Mouse (Mus musculus) embryo, embryonic 9.5 days (tissue): Measurements from ENCODE around the gene Unc5c.

Experiments
- DNase-seq: peaks from one replicate; pipeline ENCODE4 v3.0.0-alpha.2; 2017; ENCODE audit errors: extremely low spot score

The Unc5c gene

GRCm38 (mm10) chr3:141465104-141465705, at the start of gene Unc5c:
Unc5c (plus strand) TSS chr3:141465216.
- peak; percentile 83 for DNase-seq

- no peak for DNase-seq
These were observed 7.5 kb upstream of the Unc5c start for GRCm38 (mm10) chr3:141457475-141457874.

DNA sequence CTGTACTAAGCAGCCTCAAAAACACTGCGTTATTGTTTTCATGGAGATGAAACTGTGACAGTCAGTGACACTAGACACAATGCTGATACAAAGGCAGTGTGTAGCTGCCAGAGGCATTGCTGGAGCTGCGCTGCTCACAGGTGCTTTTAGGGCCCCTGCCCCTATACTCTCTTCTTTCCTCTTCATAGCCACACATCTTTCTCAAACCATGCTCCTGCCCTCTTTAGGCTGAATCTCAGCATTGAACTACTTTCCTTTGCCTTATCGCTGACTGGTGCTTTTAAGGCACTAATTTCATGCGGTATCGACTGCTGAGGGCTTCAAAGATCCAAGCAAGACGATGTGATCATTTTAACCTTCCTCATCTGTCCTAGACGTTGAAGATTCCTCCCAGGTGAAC, 2.5 kb upstream of the Unc5c start:
- DNase-seq = no peak

DNA sequence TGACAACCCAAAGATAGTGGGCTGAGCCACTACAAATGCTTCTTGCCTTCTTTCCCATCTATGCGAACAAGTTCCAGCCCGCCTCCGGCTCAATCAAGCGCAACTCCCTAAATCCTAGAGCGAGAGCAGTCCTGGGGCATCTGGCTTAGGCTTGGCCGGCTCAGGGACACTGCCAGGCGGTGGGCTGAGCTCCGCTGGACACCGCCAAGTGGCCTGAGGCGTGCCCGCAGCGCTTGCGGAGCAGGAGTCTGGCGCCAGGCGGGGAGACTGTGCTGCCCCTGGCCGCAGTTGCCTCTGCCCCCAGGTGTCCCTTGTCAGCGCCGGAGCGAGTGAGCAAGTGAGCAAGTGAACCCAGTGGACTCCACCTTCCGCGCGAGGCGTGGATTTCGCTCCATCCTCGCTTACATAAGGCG, 319 bp upstream of the Unc5c start:
- DNase-seq = peak; percentile 76

DNA sequence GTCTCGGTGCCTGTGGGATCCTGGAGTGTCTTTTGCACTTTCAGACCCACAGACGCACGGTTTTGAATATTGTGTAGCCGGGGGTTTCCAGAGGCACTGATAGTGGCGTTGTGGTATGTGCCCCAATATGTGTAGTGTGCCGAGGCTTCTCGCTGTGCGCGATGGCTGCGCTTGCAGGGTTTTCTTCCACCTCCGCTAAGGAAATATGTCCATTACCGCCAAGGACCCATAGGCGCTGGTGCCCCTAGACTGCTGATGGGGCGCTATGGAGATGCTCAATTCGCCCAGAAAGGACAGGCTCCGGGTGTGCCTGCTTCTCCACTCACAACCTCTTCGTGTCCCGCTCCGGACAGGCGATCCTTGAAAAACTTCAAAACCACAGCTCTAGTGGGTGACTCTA, 1.0 kb downstream of the Unc5c start:
- DNase-seq = peak; percentile 53

GRCm38 (mm10) chr3:141466727-141467335, 1.8 kb downstream of the Unc5c start:
- peak; percentile 40 for DNase-seq

DNA sequence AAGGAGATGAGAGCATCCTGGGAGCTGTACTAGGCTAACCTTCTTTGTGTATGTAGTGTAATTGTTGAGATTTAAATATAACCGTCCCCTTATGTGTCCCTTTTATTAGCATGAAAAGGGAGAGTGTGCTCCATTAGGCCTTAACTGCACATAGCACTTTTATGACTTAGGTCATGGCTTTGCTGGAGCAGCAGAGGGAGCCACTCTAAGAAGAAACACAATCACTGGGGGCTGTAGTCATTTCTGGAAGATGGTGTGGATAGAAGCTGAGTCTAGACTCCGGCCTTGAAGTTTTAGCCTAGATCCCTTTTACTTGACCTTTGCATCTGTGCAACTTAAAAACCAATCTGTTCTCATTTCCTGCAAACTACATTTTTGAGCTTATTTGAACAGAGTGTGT, 4.3 kb downstream of the Unc5c start:
- no peak for DNase-seq

DNA sequence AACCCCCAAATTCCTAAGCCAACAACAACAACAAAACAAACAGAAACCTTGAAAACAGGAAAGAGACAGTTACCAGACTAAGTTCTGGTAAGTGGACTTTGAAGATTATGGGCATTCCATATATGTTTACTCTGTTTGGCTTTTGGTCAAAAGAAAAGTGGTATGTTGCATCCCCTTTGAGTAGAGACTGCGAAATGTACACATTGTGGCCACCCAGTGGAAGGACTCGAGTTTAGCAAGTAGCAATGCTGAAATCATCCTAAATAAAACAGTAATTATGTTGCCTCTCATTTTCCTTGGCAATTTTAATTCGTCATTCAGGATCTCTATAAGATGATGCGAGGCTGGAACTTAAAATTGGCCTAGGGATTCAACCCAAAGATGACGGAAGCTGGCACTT, 8.2 kb downstream of the Unc5c start:
- DNase-seq = no peak

DNA sequence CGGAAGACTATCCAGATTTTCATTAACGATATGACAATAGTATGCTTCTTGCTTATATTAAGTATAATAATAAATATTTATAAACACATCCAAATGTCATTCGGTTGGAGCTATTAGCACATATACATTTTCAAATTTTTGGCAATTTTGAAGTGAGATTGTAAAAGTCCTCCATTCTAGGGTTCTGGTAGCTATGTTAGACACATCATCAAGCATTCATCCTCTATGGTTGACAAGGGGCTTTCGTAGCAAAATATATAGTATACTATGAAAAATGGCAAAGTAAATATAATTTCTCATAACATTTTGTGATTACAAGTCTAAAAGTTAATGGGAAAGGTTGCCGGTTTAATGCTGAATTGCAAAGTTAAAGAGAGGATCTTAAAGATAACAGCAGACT, 10.4 kb downstream of the Unc5c start:
- no peak for DNase-seq

DNA sequence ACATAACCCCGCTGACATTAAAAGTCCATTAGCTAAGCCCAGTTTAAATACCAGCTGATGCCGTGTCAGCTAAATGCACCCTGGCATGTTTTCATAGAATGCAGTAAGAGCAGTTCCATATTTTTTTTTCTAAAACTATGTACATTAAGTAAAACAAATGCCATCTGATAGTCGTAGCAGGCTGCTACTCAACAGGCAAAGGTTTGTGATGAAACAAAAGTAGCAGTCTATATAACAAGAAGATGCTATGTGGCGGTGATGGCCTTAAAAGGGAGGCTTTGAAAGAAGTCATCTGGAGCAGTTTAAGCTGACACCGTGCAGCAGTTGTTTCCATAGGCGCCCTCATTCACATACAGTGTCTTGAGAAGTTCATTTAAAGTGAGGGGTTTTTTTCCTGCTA, 10.9 kb downstream of the Unc5c start:
- no peak for DNase-seq

DNA sequence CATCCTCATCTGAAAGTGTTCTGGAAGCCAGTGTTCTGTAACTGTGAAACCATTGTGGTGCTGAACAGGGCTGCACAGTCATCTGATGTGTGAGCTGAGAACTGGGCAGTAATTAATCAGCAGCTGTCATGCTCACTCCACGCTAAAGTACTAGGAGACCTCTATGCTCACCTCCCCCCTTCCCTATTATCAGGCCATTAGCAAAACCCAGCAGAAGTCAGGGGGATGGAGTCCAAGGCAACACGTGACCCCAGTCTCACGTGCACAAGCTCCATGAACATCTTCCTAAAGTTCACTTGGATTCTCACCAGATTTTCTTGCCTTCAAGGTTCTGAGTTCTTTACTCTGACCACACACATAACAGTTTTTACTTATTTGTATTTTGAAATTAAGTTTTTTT, 11.7 kb downstream of the Unc5c start:
- DNase-seq = no peak

DNA sequence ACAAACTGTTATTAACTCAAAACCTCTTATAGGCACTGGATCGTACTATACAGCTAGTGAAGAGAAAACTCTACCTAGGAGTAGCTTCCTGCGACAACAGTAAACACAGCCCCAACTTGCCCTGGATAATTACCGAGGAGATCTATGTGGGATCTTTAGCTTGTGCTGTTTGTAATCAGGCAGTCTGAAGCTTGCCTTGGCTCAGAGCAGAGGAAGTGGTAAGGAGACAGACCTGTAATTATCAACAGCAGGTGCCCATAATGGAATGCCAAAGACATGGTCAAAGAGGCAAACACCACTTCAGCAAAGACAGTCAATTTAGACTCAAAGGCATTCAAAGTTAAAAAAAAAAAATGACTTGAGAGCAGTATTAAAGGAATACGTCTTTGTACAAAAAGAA, 17.4 kb downstream of the Unc5c start:
- DNase-seq = no peak

- DNase-seq = no peak
These were observed 18.8 kb downstream of the Unc5c start for GRCm38 (mm10) chr3:141483665-141484431.

DNA sequence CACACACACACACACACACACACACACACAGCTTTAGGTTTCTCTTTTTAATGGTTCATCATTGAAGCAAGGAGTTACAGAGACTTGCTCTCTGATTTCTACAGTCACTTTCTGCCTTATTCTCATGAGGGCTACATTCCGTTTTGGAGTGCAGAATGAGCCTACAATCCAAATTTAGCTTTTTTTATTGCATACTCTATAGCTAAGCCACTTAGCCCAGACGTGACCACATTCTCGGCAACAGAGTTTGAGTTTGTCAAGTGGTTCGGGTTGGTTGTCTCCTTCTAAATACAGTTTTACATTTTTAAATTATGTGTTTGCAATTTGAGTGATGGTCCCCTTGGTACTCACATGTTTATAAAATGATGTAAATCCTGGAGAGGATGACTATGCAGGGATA, 20.2 kb downstream of the Unc5c start:
- no peak for DNase-seq

DNA sequence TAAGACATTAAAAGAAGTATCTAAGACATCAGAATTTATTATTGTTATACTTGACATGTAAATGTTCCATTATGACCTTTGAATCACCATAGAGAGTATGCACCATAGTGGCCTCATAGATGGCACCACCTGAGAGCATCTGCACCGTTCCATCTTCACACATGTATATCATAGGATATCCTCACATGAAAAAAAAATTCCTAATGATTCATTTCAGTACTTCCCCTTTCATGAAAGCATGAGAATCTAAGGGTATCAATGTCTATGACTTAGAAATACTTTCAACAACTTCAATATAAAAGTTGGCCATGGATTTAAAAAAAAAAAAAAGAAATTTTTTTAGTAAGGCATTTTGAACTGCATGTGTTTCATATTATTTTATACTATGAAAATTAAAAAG, 25.6 kb downstream of the Unc5c start:
- no peak for DNase-seq

DNA sequence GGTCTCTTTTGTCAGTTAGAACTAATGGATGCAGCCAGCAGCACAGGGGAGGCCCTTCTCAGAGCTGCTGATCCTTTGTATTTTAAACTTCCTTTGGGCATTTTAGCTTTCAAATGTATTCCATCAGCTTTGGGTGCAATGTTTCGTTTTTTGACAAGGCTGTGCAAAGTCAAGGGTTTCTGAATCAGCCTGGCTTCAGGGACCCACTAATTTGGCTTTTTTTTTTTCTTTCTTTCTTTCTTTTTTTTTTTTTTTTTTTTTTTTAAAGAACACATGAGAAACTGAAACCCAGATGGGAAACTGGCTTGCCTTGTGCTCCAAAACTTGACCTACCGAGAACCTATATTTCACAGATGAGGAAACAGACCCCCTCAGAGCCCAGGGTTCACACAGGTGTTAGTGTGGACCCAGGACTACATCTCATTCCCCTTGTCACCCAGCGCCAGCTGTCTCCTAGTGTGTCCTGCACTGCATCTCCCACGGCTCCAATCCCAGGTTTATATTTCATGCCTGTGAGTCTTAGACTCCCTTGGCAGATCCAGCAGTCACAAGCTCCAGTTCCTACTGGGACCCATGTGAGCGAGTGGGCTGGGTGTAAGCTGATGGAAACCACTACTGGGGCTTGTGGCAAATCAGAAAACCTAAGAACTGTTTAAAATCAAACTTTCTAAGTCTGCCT, 26.4 kb downstream of the Unc5c start:
- no peak for DNase-seq

DNA sequence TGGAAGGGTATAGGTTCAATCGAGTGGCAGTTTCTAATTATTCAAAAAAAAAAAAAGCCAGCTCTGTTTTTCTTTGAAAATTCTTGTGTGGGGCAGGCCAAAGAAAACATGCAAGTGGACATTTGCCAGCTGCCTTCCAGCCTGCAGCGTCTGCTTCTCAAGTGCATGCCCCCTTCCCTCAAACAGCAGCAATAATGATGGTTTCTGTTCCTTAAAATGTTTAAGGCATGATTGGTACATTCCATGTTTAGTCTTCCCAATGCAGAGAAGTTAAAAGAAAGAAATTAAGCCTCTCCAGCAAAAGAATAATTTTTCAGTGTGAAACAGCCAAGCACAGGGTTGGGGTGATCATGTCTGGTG, 26.9 kb downstream of the Unc5c start:
- DNase-seq = no peak

DNA sequence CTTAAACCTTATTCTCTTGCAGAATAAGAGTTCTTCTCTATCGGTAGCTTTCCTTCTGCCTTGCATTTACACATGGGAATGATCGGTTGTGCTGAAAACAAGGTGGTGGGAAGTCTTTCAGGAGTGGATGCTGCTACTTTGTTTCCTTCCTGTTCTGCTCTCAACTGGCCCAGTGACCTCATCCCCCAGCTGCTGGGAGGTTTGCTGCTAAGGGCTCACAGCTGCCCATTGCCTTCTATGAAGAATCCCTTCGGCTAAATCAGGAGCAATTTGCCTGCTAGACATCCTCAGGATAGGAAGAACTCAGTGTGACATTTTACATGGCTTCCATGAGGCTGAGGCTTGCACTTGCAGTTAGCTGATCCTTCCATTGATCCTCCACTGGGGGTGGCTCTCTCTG, 28.0 kb downstream of the Unc5c start:
- no peak for DNase-seq

DNA sequence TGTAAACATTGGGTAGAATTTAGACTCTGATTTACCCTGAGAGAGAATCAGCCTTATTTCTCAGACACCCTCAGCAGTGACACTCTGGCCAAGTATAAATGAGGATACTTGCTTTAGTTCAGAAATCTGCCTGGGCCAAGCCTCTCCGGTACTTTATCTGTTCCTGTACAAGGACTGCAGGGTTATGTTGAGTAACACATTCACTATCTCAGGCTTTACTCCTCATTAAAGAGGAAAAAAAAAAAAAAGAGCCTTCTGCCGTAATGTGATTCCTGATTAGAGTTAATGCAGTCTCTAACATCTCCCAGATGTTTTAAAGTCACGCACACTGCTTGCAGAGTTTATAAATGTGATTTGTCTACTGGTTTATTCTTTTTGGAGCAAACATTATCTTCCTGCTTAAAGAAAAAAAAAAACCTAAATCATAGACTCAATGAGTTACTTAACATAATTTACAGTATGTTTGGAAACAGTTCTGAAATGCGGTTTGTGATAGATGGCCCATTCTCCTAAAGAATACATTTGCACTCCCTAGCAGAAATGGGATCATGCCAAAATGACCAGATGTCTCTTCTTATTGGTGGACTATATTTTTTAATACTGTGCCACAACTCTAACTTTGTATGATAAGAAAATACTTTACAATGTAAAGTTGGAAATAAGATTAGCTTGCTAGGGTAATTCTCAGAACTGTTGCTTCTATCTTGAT, 33.5 kb downstream of the Unc5c start:
- DNase-seq = no peak

DNA sequence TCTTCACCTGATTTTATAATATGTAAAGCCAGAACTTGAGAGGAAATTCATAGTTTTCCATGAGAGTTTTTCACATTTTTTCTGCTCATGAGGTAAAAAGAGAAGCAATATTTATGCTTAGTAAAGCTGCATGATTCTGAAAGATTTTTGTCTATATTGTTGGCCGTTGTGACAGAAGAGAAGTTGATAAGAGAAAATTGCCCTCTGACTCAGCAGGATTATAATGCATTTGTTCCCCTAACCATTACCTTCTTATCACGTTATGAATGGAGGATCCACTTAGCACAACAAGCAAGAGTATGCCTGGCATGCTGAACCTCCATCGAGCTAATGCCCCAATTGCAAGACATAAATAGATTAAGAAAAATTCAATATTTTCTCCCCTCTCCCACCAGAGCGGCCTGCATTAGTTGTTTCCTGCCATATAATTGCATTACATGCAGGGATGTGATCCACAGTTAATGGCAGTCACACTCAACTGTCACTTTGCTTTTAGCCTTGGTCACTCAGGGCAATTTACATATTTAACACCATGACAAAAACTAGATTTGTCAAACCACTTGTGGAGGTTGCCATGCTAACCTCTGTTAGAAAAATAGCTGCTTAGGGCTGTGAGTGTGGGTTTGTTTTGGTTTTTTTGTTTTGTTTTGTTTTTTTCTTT, 37.0 kb downstream of the Unc5c start:
- DNase-seq = no peak

DNA sequence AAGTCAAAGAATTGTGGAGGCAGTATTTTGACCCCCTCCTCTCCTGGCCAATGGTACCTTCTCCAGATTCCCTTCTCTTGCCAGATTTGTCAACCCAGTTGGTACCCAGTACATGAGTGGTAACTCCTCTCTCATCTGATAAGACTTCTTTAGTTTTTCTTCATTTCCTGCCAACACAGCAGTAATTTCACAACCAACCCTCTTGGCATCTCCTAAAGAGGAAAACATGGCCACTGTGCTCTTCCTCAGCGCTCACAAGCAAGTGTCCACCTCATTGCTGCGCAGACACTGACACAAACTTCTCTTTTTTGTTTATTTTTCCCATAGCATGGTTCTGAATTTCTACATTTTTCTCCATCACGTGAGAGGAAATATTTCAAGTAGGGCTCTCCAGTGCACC, 38.3 kb downstream of the Unc5c start:
- no peak for DNase-seq

DNA sequence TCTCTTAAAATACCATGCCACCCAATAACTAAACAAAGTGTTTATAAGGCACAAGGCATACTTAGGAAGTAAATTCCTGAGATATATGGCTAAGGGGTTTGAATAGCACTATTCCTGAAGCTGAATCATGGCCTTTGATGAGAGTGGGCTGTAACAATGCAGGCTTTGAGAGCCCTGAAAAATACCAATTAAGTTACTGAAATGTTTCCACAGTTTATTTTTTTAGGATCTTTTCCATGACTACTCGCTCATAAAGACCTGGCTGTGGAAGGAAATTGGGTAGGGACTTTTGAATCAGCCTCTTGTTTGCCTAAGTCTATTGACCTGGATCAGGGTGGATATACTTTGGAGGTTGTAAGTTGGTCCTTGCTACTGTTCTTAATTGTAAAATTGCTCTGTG, 44.8 kb downstream of the Unc5c start:
- DNase-seq = no peak
